Mouse (Mus musculus) central nervous system, embryonic 14 days (tissue): ENCODE data around the gene Prkar2a. TPM values are rescaled to one million over a fixed set of nuclear protein-coding genes. Genes with fewer than 3 reads are reported as not detected.

Experiments
- polyA plus RNA-seq: library from polyadenylated mRNA; depleted of rRNA; stranded (reverse); fragments of >200 nt; gene quantifications from 2 replicates; pipeline ENCODE4 v1.2.3, GENCODE M21; 2012; rRNA removed

Gene Prkar2a
- polyA plus RNA-seq: 29.5 and 30.5 TPM in 2 replicates

DNA sequence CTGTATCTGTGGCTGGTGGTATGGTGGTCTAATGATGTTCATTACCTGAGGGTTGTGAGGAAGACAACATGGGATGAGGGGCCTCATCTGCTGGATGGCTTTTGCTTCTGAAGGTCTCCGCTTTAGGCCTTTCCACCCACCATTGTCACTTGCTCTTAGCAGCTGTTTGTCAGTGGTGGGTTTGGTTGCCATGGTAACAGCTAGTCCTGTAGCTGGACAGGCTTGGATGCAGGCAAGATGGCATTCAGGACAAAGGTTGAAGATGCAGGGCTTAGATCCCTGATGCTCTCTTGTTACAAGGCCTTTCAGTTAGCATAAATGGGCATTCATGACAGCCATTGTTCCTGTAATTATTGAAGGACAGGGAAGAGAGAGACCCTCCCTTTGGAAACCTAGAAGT is at the start of gene Prkar2a:
Gene Prkar2a, plus strand, starts transcription at position 209 of the 400 bp plus-strand sequence.

DNA sequence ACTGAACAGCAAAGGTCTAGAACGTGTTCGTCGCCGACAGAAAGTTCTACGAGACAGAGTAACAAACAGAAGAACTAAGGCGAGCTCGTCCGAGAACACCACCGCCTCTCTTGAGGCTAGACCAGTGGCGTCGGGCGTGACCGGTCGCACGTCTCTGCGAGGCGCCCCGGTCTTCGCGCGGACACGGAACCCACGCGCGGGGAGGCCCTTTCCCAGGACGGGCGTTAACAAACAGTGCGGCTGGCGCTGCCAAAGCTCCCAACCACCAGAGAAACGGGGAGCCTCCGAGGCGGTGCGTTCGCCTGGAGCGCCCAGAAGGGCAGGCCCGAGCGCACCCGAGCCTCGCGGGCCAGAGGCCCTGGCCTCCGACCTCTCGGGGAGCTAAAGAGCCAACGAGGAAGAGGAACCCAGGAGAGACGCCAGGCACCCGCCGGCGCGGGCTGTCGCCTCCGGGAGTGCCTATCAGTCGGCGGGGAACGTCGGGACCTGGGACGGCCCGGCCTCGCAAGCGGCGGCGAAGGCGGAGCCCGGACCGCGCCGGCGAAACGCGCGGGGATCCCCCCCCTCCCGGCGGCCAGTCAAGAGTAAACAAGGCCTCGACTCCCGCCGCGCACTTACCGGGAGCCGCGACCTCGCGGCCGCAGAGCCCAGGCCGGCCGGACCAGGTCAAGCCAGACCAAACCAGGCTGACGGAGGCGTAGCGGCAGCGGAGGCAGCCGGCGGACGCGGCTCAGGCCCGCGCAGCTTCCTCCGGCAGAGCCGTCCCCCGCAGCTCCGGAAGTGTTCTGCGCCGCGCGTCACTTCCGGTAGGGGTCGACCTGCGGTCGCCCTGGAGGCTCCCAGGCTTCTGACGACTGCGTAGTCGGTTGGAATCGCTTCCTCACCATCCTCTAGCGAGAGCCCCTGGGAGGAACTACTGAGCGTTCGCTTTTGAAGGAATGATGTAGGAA is 40.2 kb upstream of the Prkar2a start, which contains the start of gene Arih2:
Gene Arih2, minus strand, starts transcription at position 776 of the 950 bp plus-strand sequence.

DNA sequence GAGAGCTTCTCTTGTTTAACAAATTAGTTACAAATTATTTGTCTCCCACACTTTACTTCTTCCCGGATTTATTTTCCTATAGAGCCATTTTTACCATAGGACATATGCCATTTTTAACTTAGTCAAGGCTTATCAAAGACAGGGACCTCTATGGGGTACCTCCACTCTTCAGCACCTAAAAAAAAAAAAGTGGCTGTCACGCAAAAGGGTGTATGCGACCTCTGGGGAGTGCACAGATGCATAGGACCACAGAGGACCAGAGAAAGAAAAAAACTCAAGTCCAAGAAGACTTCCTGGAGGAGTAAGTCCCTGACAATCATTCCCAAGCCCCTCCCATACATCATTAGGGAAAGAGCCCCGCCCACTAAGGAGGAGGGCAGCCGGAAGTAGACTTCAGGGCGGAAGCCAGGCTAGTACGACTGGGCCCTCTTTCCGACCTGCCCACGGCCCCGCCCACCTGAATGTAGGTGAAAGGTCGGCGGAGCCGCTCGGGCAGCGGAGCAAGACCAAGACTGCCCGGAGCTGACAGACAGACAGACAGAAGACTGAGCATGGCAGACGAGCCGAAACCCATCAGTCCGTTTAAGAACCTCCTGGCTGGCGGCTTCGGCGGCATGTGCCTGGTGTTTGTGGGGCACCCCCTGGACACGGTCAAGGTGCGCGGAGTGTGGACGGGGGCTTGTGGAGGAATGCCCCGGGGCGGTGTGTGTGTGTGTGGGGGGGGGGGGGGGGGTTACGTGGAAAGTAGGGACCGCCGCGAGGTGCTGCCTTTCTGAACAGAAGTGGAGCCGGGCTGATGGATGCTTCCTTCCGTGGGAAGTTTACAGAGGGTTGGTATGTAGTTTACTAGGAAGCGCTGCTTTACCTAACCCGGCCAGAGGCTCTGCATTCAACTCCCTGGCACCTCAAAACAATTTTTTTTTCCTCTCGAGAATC is 27.2 kb upstream of the Prkar2a start, which contains the start of gene Slc25a20:
Gene Slc25a20, plus strand, starts transcription at position 412 of the 936 bp plus-strand sequence.

DNA sequence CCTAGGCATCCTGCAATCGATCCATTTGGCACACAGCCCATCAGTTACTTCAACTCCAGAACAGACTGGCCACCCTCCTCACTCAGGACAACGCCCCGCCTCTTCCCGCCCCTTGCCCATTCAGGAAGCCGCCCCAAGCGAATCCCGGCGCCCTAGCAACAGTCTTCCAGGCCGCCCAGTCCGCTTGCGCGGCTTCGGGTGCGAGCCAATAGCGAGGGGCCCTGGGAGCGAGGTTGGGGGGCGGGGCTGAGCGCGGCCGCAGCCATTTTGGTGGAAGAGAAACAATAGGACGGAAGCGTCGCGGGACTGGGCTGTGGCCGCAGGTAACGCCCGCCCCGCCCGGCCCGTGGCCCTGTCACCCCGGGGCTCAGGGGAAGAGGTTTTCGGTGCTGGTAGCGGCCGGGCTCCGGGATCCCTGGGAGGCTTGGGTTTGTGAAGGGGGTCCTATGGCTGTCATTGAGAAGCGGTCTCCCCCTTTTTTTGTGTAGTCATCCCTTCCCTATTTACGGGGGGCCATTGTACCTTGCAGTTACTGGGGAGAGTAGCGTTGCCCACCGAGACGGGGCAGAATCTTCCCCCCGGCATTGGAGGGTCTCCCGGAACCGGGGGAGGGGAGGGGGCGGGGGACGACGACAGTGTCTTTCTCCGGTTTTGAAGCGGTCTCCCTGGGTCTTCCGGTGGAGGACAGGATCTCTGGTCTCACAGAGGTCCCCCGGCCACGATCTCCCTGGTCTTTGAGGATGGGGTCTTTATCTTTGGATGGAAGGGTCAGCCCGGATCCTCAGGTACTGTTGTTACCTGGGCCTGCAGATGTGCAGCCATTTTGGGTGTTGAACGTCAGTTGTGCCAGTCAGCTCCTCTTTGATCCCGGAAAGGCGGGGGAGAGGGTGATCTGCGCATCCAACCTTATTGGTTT is 94.7 kb downstream of the Prkar2a start, which contains the start of gene Ip6k2:
Gene Ip6k2, plus strand, starts transcription at position 249 of the 916 bp plus-strand sequence.

Other genes starting within 250 kb of the Prkar2a start
- gene Ccdc71, start 228.8 kb upstream of the Prkar2a start, polyA plus RNA-seq: 31.1 and 35.9 TPM in 2 replicates
- 75.5 and 76.3 TPM in 2 replicates for gene Klhdc8b, start 227.7 kb upstream of the Prkar2a start, polyA plus RNA-seq
- 52.1 and 78.8 TPM in 2 replicates for gene Lamb2, start 209.6 kb upstream of the Prkar2a start, polyA plus RNA-seq
- gene Usp19, start 198.7 kb upstream of the Prkar2a start, polyA plus RNA-seq: 179 and 187 TPM in 2 replicates
- 190 and 192 TPM in 2 replicates for gene Qars, start 181.6 kb upstream of the Prkar2a start, polyA plus RNA-seq
- 128 and 130 TPM in 2 replicates for gene Qrich1, start 172.5 kb upstream of the Prkar2a start, polyA plus RNA-seq
- 152 and 156 TPM in 2 replicates for gene Impdh2, start 129.0 kb upstream of the Prkar2a start, polyA plus RNA-seq
- 43.8 and 48.6 TPM in 2 replicates for gene Ndufaf3, start 121.9 kb upstream of the Prkar2a start, polyA plus RNA-seq
- gene Dalrd3, start 119.4 kb upstream of the Prkar2a start, polyA plus RNA-seq: 225 and 236 TPM in 2 replicates
- gene Wdr6, start 110.6 kb upstream of the Prkar2a start, polyA plus RNA-seq: 254 and 260 TPM in 2 replicates
- 27.8 and 30.9 TPM in 2 replicates for gene P4htm, start 91.6 kb upstream of the Prkar2a start, polyA plus RNA-seq
- gene Arih2, start 39.9 kb upstream of the Prkar2a start, polyA plus RNA-seq: 49.9 and 50.4 TPM in 2 replicates
- 19.2 and 22.5 TPM in 2 replicates for gene Slc25a20, start 27.2 kb upstream of the Prkar2a start, polyA plus RNA-seq
- 392 and 428 TPM in 2 replicates for gene Ip6k2, start 94.5 kb downstream of the Prkar2a start, polyA plus RNA-seq
- 32.2 and 33.5 TPM in 2 replicates for gene Nckipsd, start 119.1 kb downstream of the Prkar2a start, polyA plus RNA-seq
- gene Celsr3, start 137.0 kb downstream of the Prkar2a start, polyA plus RNA-seq: 88.2 and 100 TPM in 2 replicates
- 20.6 and 22.4 TPM in 2 replicates for gene Slc26a6, start 164.0 kb downstream of the Prkar2a start, polyA plus RNA-seq
- gene Tmem89, start 225.3 kb downstream of the Prkar2a start, polyA plus RNA-seq: 0.72 and 0.84 TPM in 2 replicates
- 340 and 342 TPM in 2 replicates for gene Uqcrc1, start 247.3 kb downstream of the Prkar2a start, polyA plus RNA-seq